Mouse (Mus musculus) kidney, postnatal 14 days (tissue): ENCODE results near the gene Ugt1a9.
"Not testable (repeated sequence)": the region's sequence is repeated elsewhere in the genome, so short reads cannot be mapped to it uniquely, and the experiment has no call there.

Source experiments
- DNase-seq: peaks from one replicate; pipeline ENCODE4 v3.0.0; 2022; ENCODE audit warnings: mixed read lengths

Ugt1a9 gene

GRCm38 (mm10) chr1:88070495-88070894 is at the start of gene Ugt1a9:
TSS of gene Ugt1a9 (plus strand) at chr1:88070800.
- no peak for DNase-seq

DNA sequence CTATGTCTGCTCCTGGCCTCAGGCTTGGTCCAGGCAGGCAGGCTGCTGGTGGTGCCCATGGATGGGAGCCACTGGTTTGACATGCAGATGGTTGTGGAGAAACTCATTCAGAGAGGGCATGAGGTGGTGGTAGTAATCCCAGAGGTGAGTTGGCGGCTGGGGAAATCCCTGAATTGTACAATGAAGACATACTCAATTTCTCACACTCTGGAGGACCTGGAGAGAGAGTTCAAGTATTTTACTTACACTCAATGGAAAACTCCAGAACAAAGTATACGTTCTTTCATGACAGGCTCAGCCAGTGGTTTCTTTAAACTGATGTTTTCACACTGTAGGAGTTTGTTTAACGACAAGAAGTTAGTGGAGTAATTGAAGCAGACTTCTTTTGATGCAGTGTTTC is 45.4 kb upstream of the Ugt1a9 start:
- not testable (repeated sequence) for DNase-seq

GRCm38 (mm10) chr1:88043044-88043443 is 27.6 kb upstream of the Ugt1a9 start:
- not testable (repeated sequence) for DNase-seq

DNA sequence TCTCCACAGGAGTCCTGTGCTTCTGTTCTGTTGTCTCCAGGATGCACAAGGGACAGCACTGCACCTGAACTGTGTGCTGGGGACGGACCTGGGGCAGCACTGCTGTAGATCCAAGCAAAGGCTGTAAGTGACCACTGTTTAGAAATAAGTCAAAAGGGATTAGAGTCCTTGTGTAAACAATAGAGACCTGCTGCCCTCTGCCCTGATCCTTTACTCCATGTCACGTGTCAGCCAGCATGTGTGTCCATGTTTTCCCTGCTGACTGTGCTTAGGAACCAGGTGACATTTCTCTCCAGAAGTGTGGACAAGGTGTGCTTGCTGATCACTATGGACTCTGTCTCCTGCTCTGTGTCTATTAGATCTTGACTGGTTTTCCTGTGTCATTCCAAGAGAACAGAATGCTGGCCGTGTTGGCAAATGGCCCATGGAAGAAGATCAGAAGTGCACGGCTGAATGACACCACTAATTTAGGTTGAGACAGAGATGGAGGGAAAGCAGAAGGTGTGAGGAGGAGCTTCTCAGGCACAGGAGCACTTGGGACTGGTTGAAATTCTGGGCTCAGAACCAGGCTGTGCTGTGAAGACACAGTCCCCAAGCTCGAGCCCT is 25.7 kb upstream of the Ugt1a9 start:
- DNase-seq: peak; percentile 24

DNA sequence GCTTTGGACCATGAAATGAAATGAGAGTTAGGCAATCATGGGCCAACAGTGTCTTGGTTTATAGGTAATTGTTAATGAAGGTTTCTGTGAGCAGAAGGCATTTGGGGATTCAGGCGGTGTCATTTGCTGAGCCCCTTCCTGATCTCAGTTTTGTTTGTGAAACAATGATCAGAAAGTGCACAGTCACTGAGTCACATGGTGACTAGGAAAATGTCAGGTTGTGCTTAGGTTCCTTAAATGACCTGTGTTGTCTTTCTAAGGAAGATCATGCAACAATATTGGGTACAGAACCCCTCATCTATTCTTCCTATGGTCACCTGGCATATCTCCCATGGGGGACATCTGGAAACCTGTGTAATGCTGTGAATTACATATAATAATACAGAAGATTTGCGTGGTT is 23.2 kb upstream of the Ugt1a9 start:
- DNase-seq: not testable (repeated sequence)

DNA sequence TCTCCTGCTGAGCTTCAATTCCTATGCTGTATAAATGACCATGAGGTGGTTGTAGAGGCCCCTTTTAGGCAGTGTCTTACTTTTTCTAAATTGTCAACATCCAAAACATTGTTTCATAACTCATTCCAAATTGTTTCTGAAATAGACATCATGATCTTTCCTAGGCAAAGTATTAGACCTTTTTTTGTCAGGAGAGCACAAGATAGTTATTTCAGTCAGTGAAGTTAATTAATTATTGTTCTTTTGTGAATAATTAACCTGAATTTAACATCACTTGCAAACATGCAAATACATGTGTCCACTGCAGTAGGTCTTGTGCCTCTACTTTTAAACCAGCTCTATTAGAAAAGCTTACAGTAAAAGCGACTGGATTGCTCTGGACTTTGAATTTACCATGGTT is 15.5 kb upstream of the Ugt1a9 start, which contains the start of gene Ugt1a10:
Ugt1a10 (plus strand) TSS at position 301 of the 400 bp plus-strand sequence.
- no peak for DNase-seq

- DNase-seq: not testable (repeated sequence)
Observed at GRCm38 (mm10) chr1:88066472-88067102, 4.0 kb upstream of the Ugt1a9 start.

- no peak for DNase-seq
Observed at GRCm38 (mm10) chr1:88070902-88071301, 302 bp downstream of the Ugt1a9 start.

GRCm38 (mm10) chr1:88074471-88074870 is 3.9 kb downstream of the Ugt1a9 start:
- no peak for DNase-seq

GRCm38 (mm10) chr1:88077128-88077527 is 6.5 kb downstream of the Ugt1a9 start:
- no peak for DNase-seq

DNA sequence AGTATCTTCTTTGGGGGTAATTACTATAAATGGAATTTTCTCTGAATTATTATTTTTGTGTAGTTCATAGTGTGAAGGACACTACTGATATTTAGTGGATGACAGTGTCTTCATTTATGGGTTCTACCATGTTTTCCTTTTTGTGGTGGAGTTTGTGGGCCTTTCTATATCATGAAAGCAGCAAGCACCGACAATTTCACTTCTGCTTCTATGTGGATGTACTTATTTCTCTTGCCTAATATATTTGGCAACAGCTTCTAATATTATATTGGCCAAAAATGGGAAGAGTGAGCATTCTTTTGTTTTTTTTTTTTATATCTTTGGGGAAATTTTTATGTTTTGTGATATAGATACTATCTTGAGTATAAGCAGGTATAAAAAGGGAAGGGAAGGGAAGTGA is 11.1 kb downstream of the Ugt1a9 start:
- DNase-seq: no peak

DNA sequence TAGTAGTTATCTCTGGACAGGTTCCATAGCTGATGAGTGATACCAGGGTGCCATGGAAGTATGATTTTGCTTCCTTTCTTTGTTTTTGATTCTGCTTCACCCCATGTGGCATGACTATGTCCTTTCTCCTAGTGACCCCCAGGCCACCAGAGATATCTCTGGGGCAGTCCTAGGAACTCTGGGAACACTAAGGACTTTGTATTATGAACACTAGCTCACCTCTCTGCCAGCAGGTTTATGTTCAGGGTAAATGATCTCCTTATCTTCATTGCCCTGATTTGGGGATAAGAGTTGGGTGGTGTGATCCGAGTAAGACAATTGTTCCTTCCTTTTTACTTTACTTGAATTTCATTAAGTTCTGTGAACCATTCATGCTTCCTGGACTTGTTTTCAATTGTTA is 15.5 kb downstream of the Ugt1a9 start:
- DNase-seq: no peak

GRCm38 (mm10) chr1:88087513-88087912 is 16.9 kb downstream of the Ugt1a9 start, which contains the start of gene Ugt1a8:
TSS of gene Ugt1a8 (plus strand) at chr1:88087813.
- DNase-seq: no peak

- DNase-seq: no peak
Observed at GRCm38 (mm10) chr1:88092341-88092740, 21.7 kb downstream of the Ugt1a9 start.

- DNase-seq: peak; percentile 33
Observed at GRCm38 (mm10) chr1:88094270-88094676, 23.7 kb downstream of the Ugt1a9 start.

- peak; percentile 58 for DNase-seq
Observed at GRCm38 (mm10) chr1:88094941-88095492, 24.4 kb downstream of the Ugt1a9 start, which contains the start of gene Ugt1a7c. TSS of gene Ugt1a7c (plus strand) at chr1:88095062.

- not testable (repeated sequence) for DNase-seq
Observed at GRCm38 (mm10) chr1:88098546-88098945, 27.9 kb downstream of the Ugt1a9 start.

DNA sequence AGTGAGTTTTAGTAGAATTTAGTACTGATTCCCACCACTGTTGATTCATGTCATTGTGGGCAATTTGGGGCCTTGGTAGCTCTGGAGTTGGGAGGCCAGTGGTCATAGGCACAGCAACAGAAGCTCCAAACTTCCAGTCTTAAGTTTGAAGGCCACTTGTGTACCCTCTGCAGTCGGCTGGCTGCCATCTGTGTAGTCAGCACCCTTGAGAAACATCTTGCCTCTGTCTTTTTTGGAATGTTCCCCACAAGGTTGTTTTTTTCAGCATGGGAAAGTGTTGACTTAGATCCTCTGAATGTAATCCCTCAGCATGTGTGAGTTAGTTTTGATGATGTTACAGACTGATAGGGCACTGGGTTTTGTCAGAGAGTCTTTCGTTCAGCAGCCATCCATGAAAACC is 29.1 kb downstream of the Ugt1a9 start:
- not testable (repeated sequence) for DNase-seq

DNA sequence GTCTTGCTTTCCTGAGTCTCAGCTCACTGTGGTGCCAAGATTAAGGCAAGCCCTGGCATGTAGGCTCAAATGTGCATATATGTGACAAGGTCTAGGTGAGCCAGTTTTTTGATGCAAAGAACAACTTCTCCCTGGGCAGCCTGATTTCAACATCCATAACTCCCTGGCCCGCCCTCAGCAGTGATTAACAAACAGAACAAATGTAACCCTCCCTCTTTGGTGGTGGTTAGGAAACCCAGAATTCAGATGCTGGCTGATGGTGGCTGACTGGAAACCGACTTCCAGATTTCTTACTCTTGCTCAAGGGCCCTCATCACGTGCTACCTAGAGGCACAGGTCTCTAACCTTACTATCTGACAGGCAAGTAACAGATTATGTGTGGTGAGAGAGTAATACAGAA is 32.4 kb downstream of the Ugt1a9 start, which contains the start of gene Ugt1a6b:
Ugt1a6b (plus strand) TSS at position 234 of the 400 bp plus-strand sequence.
- not testable (repeated sequence) for DNase-seq

- DNase-seq: not testable (repeated sequence)
Observed at GRCm38 (mm10) chr1:88103697-88104468, 33.3 kb downstream of the Ugt1a9 start.

DNA sequence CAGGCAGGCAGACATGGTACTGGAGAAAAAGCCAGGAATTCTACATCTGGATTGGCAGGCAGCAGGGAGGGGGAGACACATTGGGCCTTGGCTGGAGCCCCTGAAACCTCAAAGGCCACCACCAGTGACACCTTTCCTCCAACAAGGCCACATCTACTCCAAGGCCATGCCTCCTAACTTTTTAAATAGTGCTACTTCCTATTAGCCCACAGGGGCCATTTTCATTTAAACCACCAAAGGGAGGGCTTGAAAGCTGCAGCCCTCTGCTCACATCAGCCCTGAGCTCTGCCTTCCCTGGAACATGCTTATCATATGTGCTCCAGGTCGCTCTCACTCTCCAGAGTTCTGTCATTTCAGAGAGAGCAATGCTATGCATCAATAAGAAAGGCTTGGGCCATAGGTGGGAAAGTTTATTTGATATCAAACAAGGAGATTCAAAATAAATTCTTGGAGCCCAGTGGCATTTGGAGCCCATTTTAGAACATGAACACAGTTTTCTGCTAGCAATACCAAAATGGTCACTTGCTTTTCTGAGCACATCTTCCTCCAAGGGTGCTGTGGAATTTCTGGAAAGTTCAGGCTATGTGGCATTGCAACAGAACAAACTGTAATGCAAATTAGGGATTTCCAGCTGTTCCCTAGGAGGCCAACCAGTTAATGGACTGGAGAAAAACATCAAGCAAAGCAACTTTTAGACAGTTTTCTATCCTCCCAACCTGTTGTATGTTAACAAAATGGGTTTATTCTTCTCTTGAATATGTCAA is 34.2 kb downstream of the Ugt1a9 start:
- DNase-seq: no peak

- peak; percentile 43 for DNase-seq
Observed at GRCm38 (mm10) chr1:88105656-88106055, 35.1 kb downstream of the Ugt1a9 start.
